28 mouse cellular contexts compared by ENCODE assay signal in genomic region chr5:66895440-66896120, GRCm38 (mm10).
DNase-seq lines count a peak whose midpoint lies in the region; ATAC-seq and TF ChIP-seq lines count a peak whose summit lies in the region.
"Had no signal": no experiment of that assay in that cellular context is flagged by ENCODE, and none has a peak within 500 bp of the region (broad histone marks: within the 10 kb centered on the region; RNA-seq: fewer than 3 reads in every experiment).

No protein-coding gene starts in this region.

- WGBS in kidney, adult 2 months = 61% methylated on average over 9 of the region's 9 CpGs
- 56% methylated on average over 9 of the region's 9 CpGs for WGBS in heart, embryonic 15.5 days
- WGBS in hindbrain, embryonic 13.5 days = 83% methylated on average over 9 of the region's 9 CpGs

- no peak for TF ChIP-seq POLR2A in kidney, adult 2 months (IDR thresholded peaks at IDR 0.05; ENCODE audit: low read depth, low read length)

- no peaks in the 10 kb centered on the region for H3K9me3 ChIP-seq in heart, embryonic 15.5 days (replicated peaks)
- no peaks in the 10 kb centered on the region for H3K9me3 ChIP-seq in hindbrain, embryonic 13.5 days
- H3K9me3 ChIP-seq: embryonic facial prominence, embryonic 10.5 days; kidney, embryonic 15.5 days; liver, embryonic 13.5 days; neural tube, embryonic 13.5 days; stomach, embryonic 15.5 days had no signal

- H3K36me3 ChIP-seq in kidney, adult 2 months (ENCODE audit: control insufficient read depth, insufficient read depth, low read length) = no peaks in the 10 kb centered on the region
- H3K36me3 ChIP-seq in heart, embryonic 15.5 days = no peaks in the 10 kb centered on the region
- H3K36me3 ChIP-seq in hindbrain, embryonic 13.5 days = no peaks in the 10 kb centered on the region
- H3K36me3 ChIP-seq: embryonic facial prominence, embryonic 10.5 days; G1E; kidney, embryonic 15.5 days; liver, embryonic 13.5 days; stomach, embryonic 15.5 days had no signal

- no peak overlapping the region for H3K4me2 ChIP-seq in heart, embryonic 15.5 days
- no peak overlapping the region for H3K4me2 ChIP-seq in hindbrain, embryonic 13.5 days
- H3K4me2 ChIP-seq: kidney, embryonic 15.5 days; liver, embryonic 13.5 days; neural tube, embryonic 13.5 days; stomach, embryonic 15.5 days had no signal

- peaks cover 5% of the 10 kb centered on the region for H3K4me1 ChIP-seq in kidney, adult 2 months (ENCODE audit: control insufficient read depth, insufficient read depth, low read length)
- H3K4me1 ChIP-seq in brown adipose tissue, adult 24 weeks (ENCODE audit: control insufficient read depth, insufficient read depth, insufficient read length, low read length) = peaks cover 6% of the 10 kb centered on the region
- no peaks in the 10 kb centered on the region for H3K4me1 ChIP-seq in heart, embryonic 15.5 days (replicated peaks)
- no peaks in the 10 kb centered on the region for H3K4me1 ChIP-seq in hindbrain, embryonic 13.5 days (replicated peaks)
- H3K4me1 ChIP-seq: embryonic facial prominence, embryonic 10.5 days; liver, embryonic 13.5 days; stomach, embryonic 15.5 days had no signal

- no peak for ATAC-seq in heart, embryonic 15.5 days (replicated peaks; ENCODE audit: insufficient number of reproducible peaks, insufficient read depth, low FRiP score, low read depth)
- ATAC-seq in hindbrain, embryonic 13.5 days (ENCODE audit: low FRiP score) = no peak
- ATAC-seq: forebrain, embryonic 16.5 days; hindbrain, embryonic 16.5 days; intestine, embryonic 16.5 days; midbrain, embryonic 16.5 days; Patski had no signal

- H3K4me3 ChIP-seq in kidney, adult 2 months (ENCODE audit: insufficient read depth, low read depth, low read length) = no peak overlapping the region
- no peak overlapping the region for H3K4me3 ChIP-seq in brown adipose tissue, adult 24 weeks (ENCODE audit: insufficient read depth, low read depth, low read length)
- no peak overlapping the region for H3K4me3 ChIP-seq in heart, embryonic 15.5 days
- H3K4me3 ChIP-seq in hindbrain, embryonic 13.5 days = no peak overlapping the region
- H3K4me3 ChIP-seq: embryonic facial prominence, embryonic 10.5 days; kidney, embryonic 15.5 days; liver, embryonic 13.5 days; myocyte; neural tube, embryonic 13.5 days; stomach, embryonic 15.5 days had no signal

- H3K27me3 ChIP-seq in kidney, adult 2 months (replicated peaks; ENCODE audit: control insufficient read depth, insufficient read depth, low read length) = no peaks in the 10 kb centered on the region
- no peaks in the 10 kb centered on the region; the same call in 1 of the 2 replicates for H3K27me3 ChIP-seq in heart, embryonic 15.5 days
- no peaks in the 10 kb centered on the region for H3K27me3 ChIP-seq in hindbrain, embryonic 13.5 days
- H3K27me3 ChIP-seq: CH12.LX; kidney, embryonic 15.5 days; liver, embryonic 13.5 days; neural tube, embryonic 13.5 days; Patski; stomach, embryonic 15.5 days had no signal

- peak; percentile 63 for DNase-seq in kidney, adult 2 months
- no peak for DNase-seq in kidney, postnatal 4 days
- DNase-seq in heart, adult 8-10 months (ENCODE audit: low spot score) = peak; percentile 76
- DNase-seq in spleen, postnatal 36 days (ENCODE audit: low spot score in 2 of 2) = no peak
- DNase-seq: adrenal gland, postnatal 36 days; B cell, adult 2 months; cerebellum, adult 11 months; cerebellum, adult 9-11 months; gastrocnemius, postnatal 14 days; liver, embryonic 13.5 days; lung, adult 2 months; right cerebral cortex, postnatal 4 days; thymus, postnatal 36 days had no signal

- peak overlapping the region; percentile 64; the same call in 1 of the 2 replicates for H3K27ac ChIP-seq in kidney, adult 2 months (ENCODE audit: insufficient read depth, low read depth, low read length)
- H3K27ac ChIP-seq in brown adipose tissue, adult 24 weeks (replicated peaks; ENCODE audit: low read depth, low read length) = peak overlapping the region; percentile 47
- H3K27ac ChIP-seq in heart, embryonic 15.5 days = peak overlapping the region; percentile 40; the same call in 1 of the 2 replicates
- H3K27ac ChIP-seq in hindbrain, embryonic 13.5 days = no peak overlapping the region
- H3K27ac ChIP-seq: embryonic facial prominence, embryonic 10.5 days; kidney, embryonic 15.5 days; liver, embryonic 13.5 days; neural tube, embryonic 13.5 days; stomach, embryonic 15.5 days had no signal

- TF ChIP-seq CTCF in kidney, adult 2 months (conservative IDR thresholded peaks at IDR 0.05; ENCODE audit: insufficient read depth, insufficient read length, low read depth, low read length) = no peak

- H3K9ac ChIP-seq in heart, embryonic 15.5 days = no peak overlapping the region
- no peak overlapping the region for H3K9ac ChIP-seq in hindbrain, embryonic 13.5 days
- H3K9ac ChIP-seq: kidney, embryonic 15.5 days; liver, embryonic 13.5 days; neural tube, embryonic 13.5 days; stomach, embryonic 15.5 days had no signal

Comparison
In these comparisons a context has a peak if more than half of its experiments do, and no peak if none do; other contexts are left out.
1. DNase-seq: peak in kidney, adult 2 months (single experiment) and heart, adult 8-10 months (single experiment); none in kidney, postnatal 4 days (0 of 2) and spleen, postnatal 36 days (0 of 2).